Mouse (Mus musculus): ENCODE data around the gene Kcnk5.

- TF ChIP-seq POLR2A (IDR thresholded peaks at IDR 0.05; ENCODE audit: borderline replicate concordance, extremely low read depth, low read depth, low read length) (no peak), CTCF (IDR thresholded peaks at IDR 0.05; ENCODE audit: insufficient read depth, low read length) (no peak)
Measured at GRCm38 (mm10) chr14:20128162-20128561, 53.4 kb downstream of the Kcnk5 start.
